Mouse (Mus musculus): Measurements from ENCODE around the gene Sbds. TPM values are rescaled to one million over a fixed set of nuclear protein-coding genes. Genes with fewer than 3 reads are reported as not detected.

Gene Sbds
- polyA plus RNA-seq (2017; shearing (Covaris generic)): 115 TPM

DNA sequence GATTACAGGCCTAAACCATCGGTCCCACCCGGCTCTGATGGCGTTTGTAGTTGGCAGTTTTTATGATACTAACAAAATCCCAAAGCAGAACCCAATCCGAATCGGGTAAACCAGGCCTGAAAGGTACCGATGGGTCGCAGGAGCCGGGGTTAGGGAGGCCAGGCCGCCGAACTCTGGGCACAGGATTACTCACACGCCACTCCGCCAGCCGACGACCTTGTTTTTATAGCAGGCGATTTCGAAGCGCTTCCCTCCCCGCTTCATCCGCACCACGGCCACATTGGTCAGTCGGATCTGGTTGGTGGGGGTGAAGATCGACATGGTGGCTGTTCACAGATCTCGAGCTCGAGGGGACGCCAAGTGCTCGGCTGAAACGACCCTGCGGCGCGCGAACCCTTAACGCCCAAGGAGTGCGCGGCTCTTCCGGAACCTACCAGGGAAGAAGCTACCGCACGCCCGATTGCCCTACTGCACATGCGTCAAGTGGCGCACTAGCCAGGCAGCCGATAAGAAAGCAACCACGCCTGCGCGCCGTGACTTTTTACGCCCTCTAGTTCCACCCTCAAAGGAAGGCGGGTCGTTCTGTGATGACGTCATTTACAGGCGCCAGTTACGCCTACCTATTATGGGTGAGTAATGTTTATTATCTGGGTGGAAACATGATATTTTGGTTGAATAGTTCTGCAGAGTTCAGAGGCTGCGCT lies at the start of gene Sbds, which contains the start of gene Tyw1:
Gene Sbds, minus strand, starts transcription at position 514 of the 704 bp plus-strand sequence.
Gene Tyw1, plus strand, starts transcription at position 603 of the 704 bp plus-strand sequence.

DNA sequence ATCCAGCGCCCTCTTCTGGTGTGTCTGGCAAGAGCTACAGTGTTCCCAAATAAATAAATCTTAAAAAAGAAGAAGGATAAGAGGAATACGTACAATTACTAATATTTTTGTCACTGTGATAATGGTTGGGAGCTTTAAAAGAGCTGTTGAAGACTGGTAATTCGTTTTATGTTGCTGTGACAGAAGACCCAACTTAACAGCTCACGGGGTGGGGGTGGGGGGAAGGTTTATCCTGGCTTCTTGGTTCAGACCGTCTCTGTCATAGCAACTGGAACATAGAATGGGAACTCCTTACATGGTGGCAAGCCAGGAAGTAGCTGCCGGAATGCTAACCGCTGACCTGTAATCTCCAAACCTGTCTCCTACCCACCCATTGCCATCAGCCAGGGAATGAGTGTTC lies 38.5 kb downstream of the Sbds start, which contains the start of gene Tmem248:
Gene Tmem248, plus strand, starts transcription at position 301 of the 400 bp plus-strand sequence.

Other genes starting within 250 kb of the Sbds start
- 98.1 TPM for gene Asl, start 226.3 kb downstream of the Sbds start, polyA plus RNA-seq (2017; shearing (Covaris generic))
- gene Crcp, start 226.2 kb downstream of the Sbds start, polyA plus RNA-seq (2017; shearing (Covaris generic)): 53.4 TPM
- 2.4 TPM for gene Tpst1, start 182.2 kb downstream of the Sbds start, polyA plus RNA-seq (2017; shearing (Covaris generic))
- gene Kctd7, start 110.7 kb downstream of the Sbds start, polyA plus RNA-seq (2017; shearing (Covaris generic)): 6.8 TPM
- 47.3 TPM for gene Rabgef1, start 83.7 kb downstream of the Sbds start, polyA plus RNA-seq (2017; shearing (Covaris generic))
- 9.0 TPM for gene Tmem248, start 38.4 kb downstream of the Sbds start, polyA plus RNA-seq (2017; shearing (Covaris generic))
- 47.1 TPM for gene Tyw1, start 89 bp upstream of the Sbds start, polyA plus RNA-seq (2017; shearing (Covaris generic))
- not detected for gene Caln1, start 113.9 kb upstream of the Sbds start, polyA plus RNA-seq (2017; shearing (Covaris generic))
- not detected for gene A330070K13Rik, start 129.1 kb upstream of the Sbds start, polyA plus RNA-seq (2017; shearing (Covaris generic))

Measured in inflammation-experienced regulatory T-cells, adult 16 weeks (primary cell).